Mouse (Mus musculus): ENCODE results near the gene Sh3kbp1.

The Sh3kbp1 gene

GRCm38 (mm10) chrX:159737344-159737743, 110.3 kb downstream of the Sh3kbp1 start:
- DNase-seq (ENCODE audit: low spot score in 2 of 2), result no peak

- DNase-seq (ENCODE audit: low spot score in 2 of 2), result peak in 1 of 2 experiments; percentile 25
Observed at GRCm38 (mm10) chrX:159744035-159744434, 117.0 kb downstream of the Sh3kbp1 start.

GRCm38 (mm10) chrX:159744620-159745019, 117.5 kb downstream of the Sh3kbp1 start:
- no peak for DNase-seq (ENCODE audit: low spot score in 2 of 2)

- DNase-seq (ENCODE audit: low spot score in 2 of 2), result peak; percentile 10 to 11
Observed at GRCm38 (mm10) chrX:159751834-159752233, 124.8 kb downstream of the Sh3kbp1 start.

GRCm38 (mm10) chrX:159756261-159756660, 129.2 kb downstream of the Sh3kbp1 start:
- DNase-seq (ENCODE audit: low spot score in 2 of 2), result no peak

- no peak for DNase-seq (ENCODE audit: low spot score in 2 of 2)
Observed at GRCm38 (mm10) chrX:159756901-159757821, 130.1 kb downstream of the Sh3kbp1 start.

- DNase-seq (ENCODE audit: low spot score in 2 of 2), result no peak
Observed at GRCm38 (mm10) chrX:159757854-159758540, 130.9 kb downstream of the Sh3kbp1 start.

GRCm38 (mm10) chrX:159763801-159764200, 136.7 kb downstream of the Sh3kbp1 start:
- no peak for DNase-seq (ENCODE audit: low spot score in 2 of 2)

GRCm38 (mm10) chrX:159765850-159766249, 138.8 kb downstream of the Sh3kbp1 start:
- no peak for DNase-seq (ENCODE audit: low spot score in 2 of 2)

GRCm38 (mm10) chrX:159769005-159769404, 141.9 kb downstream of the Sh3kbp1 start:
- DNase-seq (ENCODE audit: low spot score in 2 of 2), result no peak

GRCm38 (mm10) chrX:159769773-159770172, 142.7 kb downstream of the Sh3kbp1 start:
- no peak for DNase-seq (ENCODE audit: low spot score in 2 of 2)

- no peak for DNase-seq (ENCODE audit: low spot score in 2 of 2)
Observed at GRCm38 (mm10) chrX:159772137-159772536, 145.1 kb downstream of the Sh3kbp1 start.

GRCm38 (mm10) chrX:159775042-159775441, 148.0 kb downstream of the Sh3kbp1 start:
- DNase-seq (ENCODE audit: low spot score in 2 of 2), result no peak

- no peak for DNase-seq (ENCODE audit: low spot score in 2 of 2)
Observed at GRCm38 (mm10) chrX:159778787-159779186, 151.7 kb downstream of the Sh3kbp1 start.

- no peak for DNase-seq (ENCODE audit: low spot score in 2 of 2)
Observed at GRCm38 (mm10) chrX:159790516-159790915, 163.4 kb downstream of the Sh3kbp1 start.

- DNase-seq (ENCODE audit: low spot score in 2 of 2), result no peak
Observed at GRCm38 (mm10) chrX:159795603-159796002, 168.5 kb downstream of the Sh3kbp1 start.

GRCm38 (mm10) chrX:159804371-159804770, 177.3 kb downstream of the Sh3kbp1 start:
- DNase-seq (ENCODE audit: low spot score in 2 of 2), result no peak

GRCm38 (mm10) chrX:159809510-159809909, 182.4 kb downstream of the Sh3kbp1 start:
- DNase-seq (ENCODE audit: low spot score in 2 of 2), result no peak

- DNase-seq (ENCODE audit: low spot score in 2 of 2), result no peak
Observed at GRCm38 (mm10) chrX:159810469-159810868, 183.4 kb downstream of the Sh3kbp1 start.

GRCm38 (mm10) chrX:159817508-159817907, 190.4 kb downstream of the Sh3kbp1 start:
- no peak for DNase-seq (ENCODE audit: low spot score in 2 of 2)

GRCm38 (mm10) chrX:159828135-159828534, 201.1 kb downstream of the Sh3kbp1 start:
- no peak for DNase-seq (ENCODE audit: low spot score in 2 of 2)

- no peak for DNase-seq (ENCODE audit: low spot score in 2 of 2)
Observed at GRCm38 (mm10) chrX:159829192-159829852, 202.2 kb downstream of the Sh3kbp1 start.

Measured in heart, adult 9 months (tissue).